Mouse (Mus musculus): ENCODE measurements around the gene Cox19.
"Not testable (repeated sequence)": the region's sequence is repeated elsewhere in the genome, so short reads cannot be mapped to it uniquely, and the experiment has no call there.

Cox19 gene

DNA sequence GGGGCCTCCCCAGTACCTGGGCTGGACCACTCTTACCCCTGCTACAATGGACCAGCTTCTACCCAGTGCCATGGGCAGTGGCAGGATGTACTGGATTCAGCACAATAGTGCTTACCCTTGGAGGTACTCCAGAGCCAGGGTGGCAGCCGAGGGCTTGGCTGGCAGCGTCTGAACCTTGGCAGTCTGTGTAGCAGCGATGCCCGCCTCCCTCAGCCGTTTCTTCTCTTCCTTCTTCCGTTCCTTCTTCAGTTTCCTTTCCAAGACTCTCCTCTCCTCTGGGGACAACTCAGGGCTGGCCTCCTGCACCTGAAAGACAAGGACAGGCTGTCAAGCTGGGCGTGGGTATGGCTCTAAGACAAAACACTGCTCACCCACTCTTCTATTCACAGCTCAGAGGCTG is 12.6 kb upstream of the Cox19 start:
- DNase-seq (ENCODE audit: low read depth, low spot score) = no peak

DNA sequence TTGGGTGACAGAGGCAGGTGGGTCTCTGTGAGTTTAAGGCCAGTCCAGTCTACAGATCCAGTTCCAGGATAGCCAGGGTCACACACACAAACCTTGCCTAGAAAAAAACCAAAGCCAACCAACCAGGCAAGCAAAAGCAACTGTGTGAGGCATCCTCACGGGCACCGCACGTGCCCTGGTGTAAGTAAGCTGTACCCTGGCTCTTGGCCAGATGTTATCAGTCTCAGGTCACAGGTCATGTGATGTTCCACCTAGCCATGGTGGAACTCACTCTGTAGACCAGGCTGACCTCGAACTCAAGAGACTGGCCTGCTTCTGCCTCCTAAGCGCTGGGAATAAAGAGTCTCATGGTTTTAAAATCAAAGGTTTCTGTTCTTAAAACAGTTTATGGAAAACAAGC is 8.0 kb upstream of the Cox19 start:
- DNase-seq (ENCODE audit: low read depth, low spot score) = no peak

DNA sequence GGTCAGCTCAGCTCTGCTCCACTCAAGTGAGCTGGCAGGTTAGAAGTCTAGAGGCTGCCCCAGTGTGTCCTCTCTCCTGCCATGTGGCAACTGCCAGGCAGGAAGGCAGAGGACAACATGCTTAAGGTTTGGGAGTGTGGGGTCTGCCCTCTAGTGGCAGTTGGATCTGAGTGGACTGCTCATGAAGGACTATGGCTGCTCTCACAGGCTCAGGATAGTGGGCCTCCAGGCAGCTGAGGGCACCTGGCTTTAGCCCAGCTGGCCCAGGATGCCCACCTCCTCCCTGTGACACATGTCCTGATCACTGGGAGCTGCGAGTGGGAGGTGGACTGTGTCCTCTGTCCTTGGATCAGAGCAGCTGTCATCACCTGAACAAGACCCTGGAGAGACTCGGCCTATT is 7.4 kb upstream of the Cox19 start:
- no peak for DNase-seq (ENCODE audit: low read depth, low spot score)

DNA sequence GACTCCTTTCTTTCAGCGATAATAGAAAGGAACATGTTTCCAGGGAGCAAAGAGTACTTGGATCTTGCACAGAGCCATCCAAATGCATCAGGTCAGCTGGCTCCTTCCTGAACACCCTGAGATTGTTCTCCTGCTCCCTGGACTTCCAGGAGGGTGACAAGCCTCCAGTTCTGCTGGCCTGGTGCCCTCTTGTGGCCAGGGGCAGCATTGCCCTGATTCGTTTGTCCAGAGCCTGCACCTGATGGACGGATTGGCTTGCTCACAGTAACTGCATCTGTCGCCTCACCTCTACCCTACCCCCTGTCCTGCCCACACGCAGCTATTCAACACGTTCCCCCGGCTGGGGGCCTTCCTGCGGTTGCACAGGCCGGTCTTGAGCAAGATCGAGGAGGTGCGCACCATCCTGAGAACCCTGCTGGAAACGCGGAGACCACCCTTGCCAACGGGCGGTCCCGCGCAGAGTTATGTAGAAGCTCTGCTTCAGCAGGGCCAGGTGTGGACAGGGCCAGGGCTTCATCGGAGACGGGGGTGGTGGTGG is 4.1 kb upstream of the Cox19 start:
- DNase-seq (ENCODE audit: low read depth, low spot score) = no peak

DNA sequence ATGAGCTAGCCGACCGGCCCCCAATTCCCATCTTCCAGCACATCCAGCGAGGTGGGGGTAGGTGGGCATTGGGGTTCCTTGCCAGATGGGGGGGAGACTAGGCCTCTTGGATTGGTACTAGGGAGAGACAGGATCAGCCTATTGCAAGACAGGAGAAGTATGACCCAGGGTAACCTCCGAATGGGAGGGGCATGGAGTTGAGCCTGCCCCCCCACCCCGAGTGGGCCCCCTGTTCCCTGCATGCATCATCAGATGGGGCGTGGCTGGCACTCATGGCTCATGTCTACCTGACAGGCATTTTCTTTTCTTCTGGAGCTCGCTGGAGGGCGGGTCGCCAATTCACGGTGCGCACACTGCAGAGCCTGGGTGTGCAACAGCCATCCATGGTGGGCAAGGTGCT is 2.7 kb upstream of the Cox19 start:
- no peak for DNase-seq (ENCODE audit: low read depth, low spot score)

DNA sequence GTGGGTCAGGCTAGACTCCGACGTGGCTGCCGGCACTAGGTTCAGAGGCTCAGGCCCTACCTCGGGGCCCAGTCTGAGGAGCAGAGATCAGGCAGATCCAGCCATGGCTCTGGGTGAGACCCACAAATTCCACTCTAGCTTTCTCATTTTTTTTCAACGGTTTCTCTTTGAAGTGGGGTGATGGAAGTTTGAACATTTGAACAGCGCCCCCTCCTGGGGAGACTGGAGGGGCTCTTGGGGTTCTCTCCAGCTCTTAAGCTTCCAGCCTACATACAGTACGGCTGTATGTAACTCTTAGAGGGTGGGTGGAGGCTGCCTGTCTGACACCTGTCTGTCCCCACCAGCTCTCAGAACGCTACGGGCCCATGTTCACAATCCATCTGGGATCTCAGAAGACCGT is 2.3 kb upstream of the Cox19 start:
- no peak for DNase-seq (ENCODE audit: low read depth, low spot score)

DNA sequence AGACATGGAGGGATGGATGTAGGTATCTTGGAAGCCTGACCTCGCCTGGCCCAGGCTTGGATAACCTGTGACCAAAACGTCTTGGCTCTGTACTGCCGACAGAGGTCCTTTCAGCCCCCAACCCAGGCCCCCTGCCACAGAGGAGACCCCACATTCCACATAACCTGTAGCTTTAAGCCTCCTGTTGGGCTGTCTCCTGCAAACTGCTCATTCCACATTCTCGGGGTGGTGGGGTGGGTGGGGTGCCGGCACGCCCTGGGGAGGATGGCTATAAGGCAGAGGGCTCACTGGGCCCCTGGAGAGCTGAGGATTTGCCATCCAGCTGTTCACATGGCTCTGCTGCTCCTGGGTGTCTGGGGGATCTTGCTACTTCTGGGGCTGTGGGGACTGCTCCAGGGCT is 1.1 kb upstream of the Cox19 start, which contains the start of gene Cyp2w1:
Gene Cyp2w1, plus strand, starts transcription at position 301 of the 400 bp plus-strand sequence.
- DNase-seq (ENCODE audit: low read depth, low spot score) = no peak

DNA sequence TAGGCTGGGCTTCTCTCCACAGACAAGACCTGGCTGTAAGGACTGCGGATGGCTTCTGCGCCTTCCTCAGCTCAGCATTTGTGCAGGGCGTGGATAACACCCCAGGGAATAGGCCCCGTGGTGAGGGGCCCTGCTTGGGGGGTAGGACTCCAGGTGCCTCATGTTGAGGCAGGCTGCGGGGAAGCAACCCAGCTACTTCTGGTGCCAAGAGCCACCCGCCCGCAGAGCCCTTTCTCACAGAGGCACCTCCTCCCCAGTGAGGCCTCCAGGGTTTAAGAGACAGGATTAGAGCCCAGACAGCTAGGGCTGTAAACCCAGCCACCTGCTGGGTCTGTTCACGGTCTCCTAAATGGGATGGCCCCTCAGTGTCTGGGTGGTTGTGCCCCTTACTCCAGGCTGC is 410 bp upstream of the Cox19 start:
- no peak for DNase-seq (ENCODE audit: low read depth, low spot score)

DNA sequence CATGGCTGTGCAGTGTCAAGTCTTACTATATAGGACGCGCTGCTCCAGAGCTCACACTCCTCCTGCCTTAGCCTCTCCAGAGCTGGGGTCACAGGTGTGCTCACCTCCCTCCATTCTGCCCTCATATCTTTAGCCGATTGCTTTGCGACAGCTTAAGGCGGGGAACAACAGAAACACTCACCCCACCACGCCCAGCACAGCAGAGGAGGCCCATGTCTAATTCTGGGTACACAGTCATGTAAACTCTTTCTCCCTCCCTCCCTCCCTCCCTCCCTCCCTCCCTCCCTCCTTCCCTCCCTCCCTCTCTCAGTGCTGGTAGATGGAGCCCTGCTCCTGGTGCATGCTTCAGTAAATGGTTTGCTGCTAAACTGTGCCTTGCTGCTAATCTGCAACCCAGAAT is 1.5 kb downstream of the Cox19 start:
- no peak for DNase-seq (ENCODE audit: low read depth, low spot score)

DNA sequence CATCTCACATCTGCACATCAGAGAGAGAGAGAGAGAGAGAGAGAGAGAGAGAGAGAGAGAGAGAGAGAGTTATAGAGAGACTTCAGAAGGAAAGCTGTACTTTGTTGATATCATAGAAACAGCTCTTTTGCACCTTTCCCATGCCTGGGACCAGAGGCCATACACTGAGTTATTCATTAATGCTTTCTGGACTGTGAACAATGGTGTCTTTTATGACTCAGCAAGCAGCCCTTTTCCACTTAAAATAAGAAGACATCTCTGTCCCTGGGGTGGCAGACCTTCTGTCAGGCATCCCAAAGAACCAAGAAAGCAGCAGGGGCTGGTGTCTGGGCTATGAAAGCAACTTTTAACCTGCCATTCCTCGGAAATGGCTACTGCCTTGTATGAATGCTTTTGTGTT is 4.0 kb downstream of the Cox19 start:
- no peak for DNase-seq (ENCODE audit: low read depth, low spot score)

DNA sequence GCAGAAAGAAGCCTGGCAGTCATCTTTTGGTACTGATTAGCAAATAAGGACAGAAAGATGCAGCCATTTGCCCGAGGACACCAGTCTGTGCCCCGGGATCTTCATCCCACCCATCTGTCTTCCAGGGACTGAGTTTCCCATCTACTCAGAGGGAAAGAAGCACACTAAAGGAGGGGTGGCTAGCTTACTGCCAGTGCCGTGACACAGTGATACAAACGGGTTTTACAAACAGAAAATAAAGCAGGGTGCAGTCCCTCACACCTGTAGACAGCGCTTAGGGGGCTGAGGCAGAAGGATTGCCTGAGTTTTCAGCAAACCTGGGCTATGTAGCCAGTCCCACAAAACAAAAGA is 5.9 kb downstream of the Cox19 start:
- DNase-seq (ENCODE audit: low read depth, low spot score) = no peak

DNA sequence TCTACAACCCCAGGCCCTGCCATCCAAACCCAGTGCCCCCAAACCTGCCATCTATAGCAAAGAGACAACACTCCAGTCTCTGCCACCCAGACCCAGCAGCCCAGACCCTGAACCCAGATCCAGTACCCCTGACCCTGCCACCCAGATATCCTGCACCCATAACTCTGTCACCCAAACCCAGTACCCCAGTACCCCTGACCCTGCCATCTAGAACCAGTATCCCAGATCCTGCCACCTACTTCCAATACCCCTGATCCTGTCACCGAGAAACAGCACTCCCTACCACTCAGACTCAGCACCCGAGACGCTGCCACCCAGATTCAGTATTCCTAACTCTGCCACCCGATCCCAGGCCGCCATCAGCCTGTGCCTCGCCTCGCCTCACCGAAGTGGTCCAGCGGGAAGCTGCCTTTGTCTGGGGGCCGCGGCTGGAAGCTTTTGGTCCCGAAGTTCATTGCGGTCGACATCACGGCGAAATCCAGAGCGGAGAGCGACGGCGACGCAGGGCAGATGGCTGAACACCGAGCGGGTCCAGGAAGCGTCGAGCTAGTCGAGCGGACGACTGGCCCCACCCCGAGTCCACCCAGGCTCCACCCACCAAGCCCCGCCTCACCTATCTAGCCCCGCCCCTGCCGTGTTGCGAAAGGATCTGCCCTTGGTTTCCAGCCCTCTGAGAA is 6.4 kb downstream of the Cox19 start:
- DNase-seq (ENCODE audit: low read depth, low spot score) = peak; percentile 79

DNA sequence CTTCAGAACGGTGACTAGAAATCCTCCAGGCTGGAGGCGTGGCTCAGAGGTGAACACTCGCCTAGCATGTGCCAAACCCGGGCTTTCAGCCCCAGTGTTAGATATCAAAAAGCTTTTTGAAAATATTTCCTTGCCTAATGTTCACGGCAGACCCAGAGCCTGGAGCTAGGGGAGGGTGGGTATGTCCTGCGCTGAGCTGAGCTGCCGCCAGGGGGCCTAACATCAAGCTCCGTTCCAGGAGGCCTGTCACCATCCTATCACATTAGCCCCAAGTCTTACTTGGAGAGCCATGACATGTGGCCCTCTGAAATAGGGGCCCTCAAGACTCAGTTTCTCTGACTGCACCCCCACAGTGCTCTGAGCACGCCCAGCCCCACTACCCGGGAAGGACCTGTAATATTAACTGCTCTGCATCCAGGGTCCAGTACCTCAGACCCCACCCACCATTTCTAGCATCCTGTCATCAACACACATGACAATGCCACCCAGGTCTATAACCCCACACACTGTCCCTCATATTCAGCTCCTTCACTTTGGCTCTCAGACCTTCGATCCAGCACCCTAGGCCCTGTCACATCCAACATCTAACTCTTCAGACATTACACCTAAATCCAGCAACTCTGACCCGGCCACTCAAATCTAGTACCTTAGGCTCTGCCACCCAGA is 7.1 kb downstream of the Cox19 start:
- DNase-seq (ENCODE audit: low read depth, low spot score) = no peak

DNA sequence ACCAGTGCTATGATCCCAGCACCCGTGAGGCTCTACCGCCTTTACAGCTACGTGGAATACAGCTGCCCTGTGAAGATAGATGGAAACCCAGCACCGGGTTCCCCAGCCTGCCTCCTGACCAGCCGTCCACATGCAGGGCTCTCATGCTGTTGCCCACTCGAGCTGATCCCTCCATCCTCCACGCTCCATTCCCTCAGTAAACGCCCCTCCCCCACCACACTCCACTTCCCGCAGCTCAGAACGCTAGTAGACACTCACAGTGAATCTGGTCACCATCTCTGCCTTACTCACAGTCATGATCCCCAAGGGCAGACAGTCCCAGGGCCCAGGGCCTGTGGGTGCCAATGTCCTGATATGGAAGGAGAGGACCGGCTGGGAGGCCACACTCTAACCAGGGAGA is 12.3 kb downstream of the Cox19 start:
- DNase-seq (ENCODE audit: low read depth, low spot score) = no peak

DNA sequence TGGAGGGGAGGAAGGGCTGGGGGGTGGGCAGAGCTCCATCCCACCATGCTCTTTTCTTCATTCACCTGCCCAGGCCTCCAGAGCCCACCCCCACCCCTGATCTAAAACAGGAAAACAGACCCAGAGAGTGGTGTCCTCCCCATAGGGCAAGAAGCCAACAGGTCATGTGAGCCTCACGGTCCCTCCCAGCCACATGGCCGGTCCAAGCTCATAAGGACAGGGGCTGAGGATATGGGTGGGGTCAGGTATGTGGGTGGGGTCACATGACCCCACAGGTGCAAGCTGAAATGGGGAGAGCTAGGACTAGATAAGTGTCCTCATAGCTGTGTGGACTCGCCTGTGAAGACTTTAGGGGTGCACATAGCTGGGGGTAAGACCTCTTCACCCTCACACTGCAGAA is 12.8 kb downstream of the Cox19 start:
- DNase-seq (ENCODE audit: low read depth, low spot score) = no peak

DNA sequence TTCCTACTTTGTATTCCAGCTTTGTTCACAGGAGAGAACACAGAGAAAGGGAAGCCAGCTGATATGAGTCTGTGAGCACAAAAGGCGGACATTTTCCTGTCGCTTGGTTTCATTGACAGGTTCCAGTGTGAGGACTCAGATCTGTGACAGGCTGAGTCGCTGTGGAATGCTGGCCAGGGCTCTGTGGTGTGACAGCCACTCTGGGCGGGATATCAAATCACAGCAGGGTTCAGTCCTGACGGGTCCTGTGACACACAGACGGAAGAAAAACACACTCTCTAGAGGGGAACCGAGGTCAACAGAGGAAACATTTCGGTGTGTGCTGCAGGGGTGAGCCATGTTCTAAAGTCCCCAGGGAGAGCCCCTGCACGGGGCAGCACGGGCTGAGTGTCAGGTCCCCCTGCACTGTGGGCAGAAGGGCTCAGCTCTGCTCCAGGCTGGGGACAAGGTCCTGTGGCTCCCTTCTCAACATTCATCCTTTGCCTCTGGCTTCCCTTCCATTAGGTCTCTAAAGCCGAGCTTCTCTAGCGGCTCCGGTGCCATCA is 13.3 kb downstream of the Cox19 start:
- no peak for DNase-seq (ENCODE audit: low read depth, low spot score)

DNA sequence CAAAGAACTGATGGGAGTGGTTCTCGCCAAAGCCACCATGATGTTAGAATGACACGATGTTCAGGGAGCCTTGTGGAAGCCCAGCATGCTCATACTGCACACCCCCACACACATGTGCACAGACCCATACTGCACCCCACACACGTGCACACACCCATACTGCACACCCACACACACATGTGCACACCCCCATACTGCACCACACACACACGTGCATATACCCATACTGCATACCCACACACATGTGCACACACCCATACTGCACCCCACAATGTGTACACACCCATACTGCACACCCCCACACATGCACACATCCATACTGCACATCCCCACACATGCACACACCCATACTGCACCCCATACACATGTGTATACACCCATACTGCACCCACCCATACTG is 15.6 kb downstream of the Cox19 start:
- no peak for DNase-seq (ENCODE audit: low read depth, low spot score)

DNA sequence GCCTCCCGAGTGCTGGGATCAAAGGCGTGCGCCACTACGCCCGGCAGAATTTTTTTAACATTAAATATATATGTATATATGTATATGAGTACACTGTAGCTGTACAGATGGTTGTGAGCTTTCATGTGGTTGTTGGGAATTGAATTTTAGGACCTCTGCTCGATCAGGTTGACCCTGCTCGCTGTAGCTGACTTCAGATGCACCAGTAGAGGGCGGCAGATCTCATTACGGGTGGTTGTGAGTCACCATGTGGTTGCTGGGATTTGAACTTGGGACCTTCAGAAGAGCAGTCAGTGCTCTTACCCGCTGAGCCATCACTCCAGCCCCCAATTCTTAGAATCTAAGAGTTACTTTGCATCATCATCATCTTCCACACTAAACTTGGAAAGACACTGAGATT is 16.8 kb downstream of the Cox19 start:
- not testable (repeated sequence) for DNase-seq (ENCODE audit: low read depth, low spot score)

DNA sequence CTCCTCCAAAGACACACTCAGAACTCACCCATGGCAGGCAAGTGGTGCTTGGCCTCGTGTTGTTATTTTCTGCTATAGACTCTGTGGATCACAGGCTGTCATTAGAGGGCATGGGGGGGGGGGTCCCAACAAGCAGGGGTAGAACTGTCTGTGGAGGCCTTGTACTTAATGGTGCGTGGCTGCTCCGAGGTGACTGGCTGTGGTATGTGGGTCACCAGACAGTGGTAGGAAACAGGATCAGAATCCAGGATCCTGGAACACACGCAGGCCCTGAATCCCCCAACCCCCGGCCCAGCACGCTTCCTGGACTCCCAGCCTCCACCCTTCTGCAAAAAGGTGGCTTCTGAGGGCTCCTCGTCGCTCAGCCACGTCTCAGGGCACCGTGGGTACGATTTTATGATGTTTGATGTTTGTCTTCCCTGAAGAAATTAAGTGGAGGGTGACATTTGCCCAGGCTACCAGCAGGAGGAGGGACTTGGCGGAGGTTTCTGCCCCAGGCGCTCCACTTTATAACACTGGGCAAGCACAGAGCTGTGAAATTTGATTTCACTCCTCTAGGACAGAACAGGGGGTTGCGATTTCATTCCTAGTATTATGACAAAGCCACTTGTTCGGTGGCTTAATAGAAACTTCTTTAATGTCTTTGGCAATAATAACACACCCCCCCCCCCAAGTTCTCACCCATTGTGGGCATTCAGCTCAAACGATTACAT is 17.8 kb downstream of the Cox19 start:
- DNase-seq (ENCODE audit: low read depth, low spot score) = no peak

DNA sequence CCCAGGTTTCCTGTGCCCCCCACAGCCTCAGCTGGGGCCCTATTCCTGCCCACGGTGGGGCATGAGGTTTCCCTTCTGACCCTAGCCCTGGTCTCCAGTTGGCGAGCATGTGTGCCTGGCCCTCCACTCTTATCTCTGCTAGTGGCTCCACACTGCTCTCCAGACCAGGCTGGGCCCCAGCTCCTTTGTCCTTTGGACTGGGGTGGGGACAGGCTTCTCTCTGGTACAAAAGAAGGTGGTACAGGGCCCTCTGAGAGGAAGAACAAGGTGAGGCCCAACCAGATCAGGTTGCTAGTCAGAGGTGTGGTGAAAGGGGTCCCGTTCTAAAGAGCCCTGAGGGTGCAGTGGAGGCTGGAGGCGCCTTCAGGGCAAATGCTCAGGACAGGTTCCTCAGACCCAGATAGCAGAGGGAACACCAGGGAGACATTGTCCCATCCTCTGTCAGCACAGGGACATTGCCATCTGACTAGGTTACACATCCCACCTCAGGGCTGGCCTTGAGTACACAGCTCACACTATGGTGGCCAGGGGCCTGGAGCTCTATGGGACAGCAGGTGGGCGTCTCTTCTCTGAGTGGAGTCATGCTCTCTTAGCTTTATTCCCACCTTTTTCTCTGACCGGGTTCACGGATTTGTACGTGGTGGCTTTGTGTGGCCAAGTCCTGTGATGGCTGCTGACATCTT is 18.5 kb downstream of the Cox19 start:
- DNase-seq (ENCODE audit: low read depth, low spot score) = no peak

DNA sequence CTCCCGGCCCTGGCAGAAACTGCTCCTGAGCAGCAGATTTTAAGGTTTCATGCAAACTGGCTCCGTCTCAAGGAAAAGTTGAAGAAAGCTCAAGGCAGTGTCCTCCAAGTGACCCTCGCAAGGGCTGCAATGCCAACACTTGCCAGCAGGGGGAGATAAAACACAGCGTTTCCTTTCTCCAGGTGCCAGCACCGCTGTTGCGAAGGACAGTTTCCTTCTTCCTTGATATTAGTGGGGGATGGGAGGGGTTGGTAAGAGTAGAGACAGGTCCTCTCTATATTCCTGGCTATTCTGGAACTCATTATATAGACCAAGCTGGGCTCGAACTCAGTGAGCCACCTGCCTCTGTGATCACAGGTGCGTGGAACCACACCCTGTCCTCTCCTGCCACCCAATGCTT is 19.5 kb downstream of the Cox19 start:
- no peak for DNase-seq (ENCODE audit: low read depth, low spot score)

DNA sequence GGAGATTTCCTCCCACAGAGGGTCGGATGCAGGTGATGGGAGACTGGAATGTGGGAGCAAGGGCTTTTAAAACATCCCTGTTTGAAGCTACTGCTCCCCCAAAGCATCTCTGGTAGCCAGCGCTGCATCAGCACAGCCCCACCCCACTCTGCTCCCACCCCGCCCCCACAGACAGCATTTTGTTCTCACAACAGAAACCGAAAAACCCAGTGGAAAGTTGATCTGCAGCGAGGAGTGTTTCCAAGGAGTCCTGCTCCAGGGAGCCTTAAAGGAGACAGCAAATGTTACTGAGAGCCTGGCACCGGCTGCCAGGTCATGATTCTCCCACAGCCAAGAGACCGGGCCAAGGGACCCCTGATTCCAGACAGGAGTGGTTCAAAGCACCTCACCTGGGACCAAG is 20.5 kb downstream of the Cox19 start:
- no peak for DNase-seq (ENCODE audit: low read depth, low spot score)

Measured in retina, adult 2 months (tissue).